Mouse (Mus musculus) granulocyte monocyte progenitor cell, adult 5-6 weeks (primary cell): ENCODE data around the gene Morc2a. TPM values are rescaled to one million over a fixed set of nuclear protein-coding genes. Genes with fewer than 3 reads are reported as not detected.

ENCODE experiments used
- ATAC-seq: replicated peaks from 2 replicates; pipeline ENCODE4 v1.8.0; 2016; ENCODE audit warnings: mild to moderate bottlenecking, moderate TSS enrichment, inconsistent platforms; ENCODE audit not compliant: poor library complexity, severe bottlenecking
- total RNA-seq, 2 experiments: library from RNA; stranded (forward) in 1 of 2; stranded (reverse) in 1 of 2; fragments of 200-712, 200-1000 nt in 1 of 2; fragments of >200 nt in 1 of 2; fragmentation: Nextera tagmentation in 1 of 2; gene quantifications; 2 replicates each; pipeline ENCODE4 v1.2.3; 2014 to 2017

Gene Morc2a
- total RNA-seq, 2 experiments from 2014 or later = 31.1 to 31.2 TPM

GRCm38 (mm10) chr11:3725331-3726054 lies 76.5 kb downstream of the Morc2a start:
- no peak for ATAC-seq

GRCm38 (mm10) chr11:3727438-3728105 lies 78.6 kb downstream of the Morc2a start:
- ATAC-seq = no peak

GRCm38 (mm10) chr11:3731469-3731868 lies 82.5 kb downstream of the Morc2a start:
- ATAC-seq = no peak

GRCm38 (mm10) chr11:3733933-3734636 lies 85.1 kb downstream of the Morc2a start:
- ATAC-seq = no peak

DNA sequence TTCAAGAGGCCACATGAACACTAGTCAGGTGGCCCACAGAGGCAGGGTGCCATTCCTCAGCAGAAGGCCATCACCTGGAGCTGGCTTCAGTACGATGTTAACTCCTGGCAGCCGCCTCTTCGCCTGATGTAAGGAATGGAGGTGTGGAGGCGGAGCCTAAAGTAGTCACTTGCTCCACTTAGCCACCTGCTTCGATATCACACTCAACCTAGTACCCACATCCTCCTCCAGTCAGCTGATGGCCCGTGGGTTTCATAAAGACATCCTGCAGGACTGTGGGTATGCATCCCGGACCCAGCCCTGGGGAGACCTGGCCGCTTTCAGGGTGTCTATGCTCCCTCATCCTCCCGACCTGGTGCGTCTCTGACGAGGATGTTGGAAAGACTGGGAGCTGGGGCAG lies 86.7 kb downstream of the Morc2a start:
- ATAC-seq = no peak

GRCm38 (mm10) chr11:3738778-3739177 lies 89.8 kb downstream of the Morc2a start:
- ATAC-seq = 0 out of 2 replicates have a peak, but pooled peaks have one; percentile 22

Other genes starting within 250 kb of the Morc2a start
- gene Limk2, start 240.0 kb upstream of the Morc2a start, total RNA-seq (2014; fragmentation: Nextera tagmentation) = 15.2 and 29.8 TPM in 2 replicates
- gene Limk2, start 240.0 kb upstream of the Morc2a start, total RNA-seq (2017) = 12.1 and 24.2 TPM in 2 replicates
- 12.6 and 14.1 TPM in 2 replicates for gene Rnf185, start 196.8 kb upstream of the Morc2a start, total RNA-seq (2014; fragmentation: Nextera tagmentation)
- gene Rnf185, start 196.8 kb upstream of the Morc2a start, total RNA-seq (2017) = 10.0 and 11.9 TPM in 2 replicates
- 0.26 TPM in 1 of 2 replicates, not detected in the other for gene Pla2g3, start 160.9 kb upstream of the Morc2a start, total RNA-seq (2014; fragmentation: Nextera tagmentation)
- gene Pla2g3, start 160.9 kb upstream of the Morc2a start, total RNA-seq (2017) = not detected in 2 replicates
- gene Inpp5j, start 144.4 kb upstream of the Morc2a start, total RNA-seq (2014; fragmentation: Nextera tagmentation) = 0.94 and 1.1 TPM in 2 replicates
- 0.09 and 0.57 TPM in 2 replicates for gene Inpp5j, start 144.4 kb upstream of the Morc2a start, total RNA-seq (2017)
- 22.0 and 28.8 TPM in 2 replicates for gene Selenom, start 134.5 kb upstream of the Morc2a start, total RNA-seq (2014; fragmentation: Nextera tagmentation)
- 17.0 and 21.1 TPM in 2 replicates for gene Selenom, start 134.5 kb upstream of the Morc2a start, total RNA-seq (2017)
- 7.5 and 10.5 TPM in 2 replicates for gene Smtn, start 108.6 kb upstream of the Morc2a start, total RNA-seq (2014; fragmentation: Nextera tagmentation)
- 7.0 and 8.3 TPM in 2 replicates for gene Smtn, start 108.6 kb upstream of the Morc2a start, total RNA-seq (2017)
- 0.19 TPM in 1 of 2 replicates, not detected in the other for gene Osbp2, start 214.7 kb downstream of the Morc2a start, total RNA-seq (2014; fragmentation: Nextera tagmentation)
- gene Osbp2, start 214.7 kb downstream of the Morc2a start, total RNA-seq (2017) = not detected in 2 replicates
- not detected in 2 replicates for gene 4921536K21Rik, start 245.9 kb downstream of the Morc2a start, total RNA-seq (2014; fragmentation: Nextera tagmentation)
- not detected in 2 replicates for gene 4921536K21Rik, start 245.9 kb downstream of the Morc2a start, total RNA-seq (2017)
- 0.39 and 1.7 TPM in 2 replicates for gene Dusp18, start 246.0 kb downstream of the Morc2a start, total RNA-seq (2014; fragmentation: Nextera tagmentation)
- 0.60 and 0.67 TPM in 2 replicates for gene Dusp18, start 246.0 kb downstream of the Morc2a start, total RNA-seq (2017)